Mouse (Mus musculus) CH12.LX (cell line): ENCODE results near the gene Sfxn5. TPM values are rescaled to one million over a fixed set of nuclear protein-coding genes. Genes with fewer than 3 reads are reported as not detected.

Experiments
- DNase-seq: peaks from one replicate; pipeline ENCODE4 v3.0.0-alpha.2; 2013; ENCODE audit errors: extremely low read depth
- H3K27ac ChIP-seq: 2 replicates; pipeline ENCODE4 v1.5.1; 2012; ENCODE audit warnings: low read depth, mild to moderate bottlenecking, control low read depth, moderate library complexity; ENCODE audit not compliant: insufficient read depth
- H3K27me3 ChIP-seq: replicated peaks from 2 replicates; pipeline ENCODE3; 2012; ENCODE audit warnings: inconsistent platforms
- H3K36me3 ChIP-seq, 2 experiments: replicated peaks in 1 of 2; 2 replicates each; pipeline versions ENCODE3 to v1.6.1; 2012; ENCODE audit warnings: inconsistent platforms in 1 of 2, low read length in 1 of 2, mild to moderate bottlenecking in 1 of 2, mixed read lengths in 1 of 2, moderate library complexity in 1 of 2; ENCODE audit not compliant: control insufficient read depth in 1 of 2, insufficient read depth in 1 of 2
- H3K4me1 ChIP-seq, 2 experiments: 2 replicates each; pipeline ENCODE4 v1.6.1; 2012; ENCODE audit warnings: inconsistent platforms in 1 of 2, moderate library complexity in 1 of 2; ENCODE audit not compliant: insufficient read depth in 2 of 2, control insufficient read depth in 1 of 2
- H3K4me2 ChIP-seq: 2 replicates; pipeline ENCODE4 v1.6.1; 2012; ENCODE audit warnings: low read depth, mild to moderate bottlenecking, control low read depth; ENCODE audit not compliant: poor library complexity, insufficient read depth, severe bottlenecking
- H3K4me3 ChIP-seq, 3 experiments: fragments of 150-350 bp in 1 of 3; sonication (generic) in 1 of 3; replicated peaks in 1 of 3; 2 replicates each; pipeline versions ENCODE3 to v1.5.1; 2011 to 2012; ENCODE audit warnings: low read depth in 2 of 3, low read length in 2 of 3, mild to moderate bottlenecking in 2 of 3, moderate library complexity in 2 of 3, control low read depth in 1 of 3, improper control_type of control experiment in 1 of 3, inconsistent platforms in 1 of 3, mixed read lengths in 1 of 3; ENCODE audit not compliant: poor library complexity in 1 of 3
- H3K79me2 ChIP-seq: replicated peaks from 2 replicates; pipeline ENCODE4 v1.6.1; 2012; ENCODE audit warnings: mild to moderate bottlenecking, moderate library complexity; ENCODE audit not compliant: control insufficient read depth, poor library complexity, insufficient read depth, severe bottlenecking; ENCODE audit errors: extremely low read depth
- H3K9ac ChIP-seq: 2 replicates; pipeline ENCODE4 v1.6.1; 2012; ENCODE audit warnings: low read depth, mild to moderate bottlenecking, control low read depth, moderate library complexity; ENCODE audit not compliant: insufficient read depth
- H3K9me3 ChIP-seq: replicated peaks from 2 replicates; pipeline ENCODE3; 2012; ENCODE audit warnings: low read length, inconsistent platforms, mixed read lengths
- BHLHE40 ChIP-seq: IDR thresholded peaks from 2 replicates; pipeline ENCODE4 v1.6.1; 2011; ENCODE audit warnings: mild to moderate bottlenecking, low read depth, low read length, improper control_type of control experiment
- CHD1 ChIP-seq: IDR thresholded peaks from 2 replicates; pipeline ENCODE4 v1.6.1; 2012; ENCODE audit warnings: low read depth, low read length, improper control_type of control experiment, inconsistent platforms
- CHD2 ChIP-seq: IDR thresholded peaks from 2 replicates; pipeline ENCODE4 v1.6.1; 2011; ENCODE audit warnings: low read length, improper control_type of control experiment
- E2F4 ChIP-seq: IDR thresholded peaks from 2 replicates; pipeline ENCODE4 v1.6.1; 2011; ENCODE audit warnings: low read depth, low read length, improper control_type of control experiment; ENCODE audit not compliant: insufficient replicate concordance
- ELF1 ChIP-seq: IDR thresholded peaks from 2 replicates; pipeline ENCODE4 v1.6.1; 2014; ENCODE audit warnings: low read depth, mild to moderate bottlenecking, inconsistent platforms, low read length, improper control_type of control experiment
- EP300 ChIP-seq: IDR thresholded peaks from 2 replicates; pipeline ENCODE4 v1.6.1; 2011; ENCODE audit warnings: low read length, improper control_type of control experiment
- ETS1 ChIP-seq: conservative IDR thresholded peaks from 2 replicates; pipeline ENCODE4 v1.6.1; 2012; ENCODE audit warnings: low read depth, mild to moderate bottlenecking, inconsistent platforms, low read length, improper control_type of control experiment, moderate library complexity
- GABPA ChIP-seq: IDR thresholded peaks from 2 replicates; pipeline ENCODE4 v1.6.1; 2012; ENCODE audit warnings: low read depth, low read length, improper control_type of control experiment, inconsistent platforms; ENCODE audit not compliant: insufficient replicate concordance
- HCFC1 ChIP-seq: IDR thresholded peaks from 2 replicates; pipeline ENCODE4 v1.6.1; 2012; ENCODE audit warnings: low read depth, mild to moderate bottlenecking, inconsistent platforms, low read length, improper control_type of control experiment
- JUND ChIP-seq: conservative IDR thresholded peaks from 2 replicates; pipeline ENCODE4 v1.6.1; 2011; ENCODE audit warnings: low read depth, low read length, improper control_type of control experiment
- KAT2A ChIP-seq: IDR thresholded peaks from 2 replicates; pipeline ENCODE4 v1.6.1; 2012; ENCODE audit warnings: low read length, improper control_type of control experiment, inconsistent platforms; ENCODE audit not compliant: insufficient replicate concordance
- MEF2A ChIP-seq: IDR thresholded peaks from 2 replicates; pipeline ENCODE4 v1.6.1; 2014; ENCODE audit warnings: low read depth, mild to moderate bottlenecking, inconsistent platforms, low read length, improper control_type of control experiment, borderline replicate concordance
- MXI1 ChIP-seq: IDR thresholded peaks from 2 replicates; pipeline ENCODE4 v1.6.1; 2011; ENCODE audit warnings: mild to moderate bottlenecking, low read depth, low read length, improper control_type of control experiment
- NELFE ChIP-seq: IDR thresholded peaks from 2 replicates; pipeline ENCODE4 v1.6.1; 2011; ENCODE audit warnings: low read depth, low read length, improper control_type of control experiment
- POLR2AphosphoS2 ChIP-seq: IDR thresholded peaks from 2 replicates; pipeline ENCODE4 v1.6.1; 2011; ENCODE audit warnings: low read depth, low read length, improper control_type of control experiment
- RAD21 ChIP-seq: IDR thresholded peaks from 2 replicates; pipeline ENCODE4 v1.6.1; 2011; ENCODE audit warnings: low read depth, mild to moderate bottlenecking, low read length, improper control_type of control experiment, moderate library complexity
- SIN3A ChIP-seq: IDR thresholded peaks from 2 replicates; pipeline ENCODE4 v1.6.1; 2012; ENCODE audit warnings: low read length, improper control_type of control experiment, inconsistent platforms
- TBP ChIP-seq: conservative IDR thresholded peaks from 2 replicates; pipeline ENCODE4 v1.6.1; 2011; ENCODE audit warnings: low read depth, low read length, improper control_type of control experiment
- UBTF ChIP-seq: IDR thresholded peaks from 2 replicates; pipeline ENCODE4 v1.6.1; 2012; ENCODE audit warnings: low read depth, mild to moderate bottlenecking, inconsistent platforms, low read length, improper control_type of control experiment, moderate library complexity
- ZMIZ1 ChIP-seq: IDR thresholded peaks from 2 replicates; pipeline ENCODE4 v1.6.1; 2012; ENCODE audit warnings: low read depth, mild to moderate bottlenecking, inconsistent platforms, low read length, improper control_type of control experiment
- ZNF384 ChIP-seq: IDR thresholded peaks from 2 replicates; pipeline ENCODE4 v1.6.1; 2012; ENCODE audit warnings: low read depth, low read length, improper control_type of control experiment, inconsistent platforms
- dilution Hi-C: fragments of 300-500 bp; cut with MboI; formaldehyde crosslinking; loops from 2 replicates; pipeline ENCODE4 v1.14.3; 2020; ENCODE audit warnings: low sequenced_read_pairs; ENCODE audit not compliant: extremely low pct_unique_long_range_greater_than_20kb, extremely low pct_ligation_motif_present
- in situ Hi-C: fragments of 300-500 bp; cut with MboI; formaldehyde crosslinking; loops from 3 replicates; pipeline ENCODE4 v1.14.3; 2019; ENCODE audit warnings: low sequenced_read_pairs, low pct_ligation_motif_present, low pct_unique_long_range_greater_than_20kb, mixed read lengths
- polyA plus RNA-seq: library from polyadenylated mRNA; unstranded; fragments of >175 nt; gene quantifications from 2 replicates; pipeline ENCODE4 v1.2.1, GENCODE M21; 2012; ENCODE audit warnings: low read depth; ENCODE audit not compliant: insufficient read length
- total RNA-seq, 2 experiments: library from RNA; depleted of rRNA; stranded (reverse); fragments of 300-350 nt in 1 of 2; fragments of >200 nt in 1 of 2; gene quantifications; 2 replicates each; pipeline ENCODE4 v1.2.3; 2012 to 2014

Sfxn5 gene
- total and polyA plus RNA-seq, 3 experiments = 0.55 to 0.93 (median 0.66) TPM

DNA sequence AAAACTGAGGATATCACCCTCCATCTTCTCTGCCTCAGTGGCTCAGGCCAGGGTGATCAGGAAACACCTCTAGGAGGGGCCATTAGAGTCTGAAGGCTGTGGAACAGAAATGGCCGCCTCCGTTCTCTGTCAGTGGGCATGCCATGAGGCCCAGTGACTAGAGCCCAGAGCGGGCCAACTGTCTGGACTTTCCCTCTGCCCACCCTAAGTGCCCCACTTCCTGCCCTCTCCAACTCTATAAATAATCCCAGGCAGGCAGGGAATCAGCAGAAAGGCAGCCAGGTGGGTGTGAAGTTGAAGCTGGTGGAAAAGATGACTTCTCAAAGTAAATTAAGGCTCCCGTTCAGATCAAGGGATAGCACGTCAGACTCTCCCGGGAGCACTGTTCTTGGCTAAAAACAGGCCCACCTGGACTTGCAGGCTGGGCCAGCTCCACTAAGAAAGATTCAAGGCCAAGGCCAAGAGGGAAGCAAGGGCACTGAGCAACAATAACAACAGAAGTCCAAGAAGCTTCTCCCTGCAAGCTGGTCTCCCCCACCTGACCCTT is 38.7 kb upstream of the Sfxn5 start:
- dilution Hi-C loops = no loop called here
- Histone ChIP-seq H3K27me3 (peaks cover 90% of the 10 kb centered on the region), H3K27ac (no peak overlapping the region), H3K4me2 (no peak overlapping the region), H3K36me3 (no peaks in the 10 kb centered on the region), H3K4me3 (no peak overlapping the region), H3K79me2 (no peaks in the 10 kb centered on the region), H3K9me3 (no peaks in the 10 kb centered on the region), H3K9ac (no peak overlapping the region), H3K4me1 (peaks cover 3 to 8% of the 10 kb centered on the region in 2 experiments)
- in situ Hi-C loops = no loop called here
- no peak for TF ChIP-seq HCFC1
- TF ChIP-seq RAD21 = no peak
- no peak for TF ChIP-seq SIN3A
- TF ChIP-seq ETS1 = no peak
- TF ChIP-seq BHLHE40 = no peak
- no peak for TF ChIP-seq UBTF
- no peak for TF ChIP-seq ELF1
- no peak for TF ChIP-seq TBP
- no peak for TF ChIP-seq KAT2A
- TF ChIP-seq NELFE = no peak
- TF ChIP-seq EP300 = no peak
- no peak for TF ChIP-seq MEF2A
- no peak for TF ChIP-seq MXI1
- no peak for DNase-seq

DNA sequence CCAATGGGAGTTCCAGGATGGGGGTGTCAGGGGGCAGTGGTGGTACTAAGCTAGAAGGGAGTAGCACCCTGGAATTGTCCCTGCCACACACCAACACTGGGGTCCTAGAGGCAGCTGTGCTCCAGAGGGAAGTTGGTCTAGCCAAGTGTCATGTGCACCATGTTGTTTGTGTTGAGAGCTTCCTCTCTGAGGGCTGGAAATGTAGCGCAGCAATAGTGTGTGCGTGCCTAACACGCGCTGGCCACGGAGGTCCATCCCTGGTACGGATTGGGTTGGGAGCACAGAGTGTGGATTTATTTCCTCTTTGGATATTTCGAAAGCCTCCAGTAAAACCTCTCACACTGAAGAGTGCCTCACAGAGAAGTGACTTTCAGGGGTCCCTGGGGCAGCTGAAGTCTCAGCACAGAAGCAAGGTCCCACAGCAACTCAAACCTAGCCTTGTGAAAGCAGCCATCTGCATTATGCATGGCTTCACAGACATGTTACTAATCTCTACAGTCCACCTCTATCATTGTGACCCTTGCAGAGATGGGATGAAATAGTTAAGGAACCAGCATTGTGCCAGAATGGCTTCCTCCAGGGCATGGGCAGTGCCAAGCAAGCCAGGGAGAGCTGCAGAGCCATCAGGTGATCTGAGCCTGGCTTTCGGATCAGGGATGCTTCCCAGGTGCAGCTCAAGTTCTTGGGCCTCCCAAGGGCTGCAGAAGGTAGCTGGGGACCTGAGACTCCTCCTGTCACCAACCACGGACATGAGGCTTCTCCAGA is 37.6 kb upstream of the Sfxn5 start:
- peaks cover 3 to 8% of the 10 kb centered on the region in 2 experiments for H3K4me1 ChIP-seq

More for the DNA sequence above, 37.6 kb upstream of the Sfxn5 start:
- in situ Hi-C loops (no loop called here), dilution Hi-C loops (no loop called here)
- Histone ChIP-seq H3K79me2 (no peaks in the 10 kb centered on the region), H3K9me3 (no peaks in the 10 kb centered on the region), H3K27ac (no peak overlapping the region), H3K4me3 (no peak overlapping the region), H3K4me2 (no peak overlapping the region), H3K36me3 (no peaks in the 10 kb centered on the region), H3K9ac (no peak overlapping the region), H3K27me3 (peaks cover 90% of the 10 kb centered on the region)
- DNase-seq = no peak
- TF ChIP-seq JUND (no peak), MEF2A (no peak), ZMIZ1 (no peak), BHLHE40 (no peak), SIN3A (no peak), ZNF384 (no peak), E2F4 (no peak), KAT2A (no peak), CHD1 (no peak), POLR2AphosphoS2 (no peak), EP300 (no peak), GABPA (no peak), CHD2 (no peak)
